Mouse (Mus musculus) liver, adult 2 months (tissue): Measurements from ENCODE around the gene Shisal1.

Source experiments
- CTCF ChIP-seq: fragments of 200-500 bp; IDR thresholded peaks from 2 replicates; pipeline ENCODE4 v1.5.1; 2011; ENCODE audit warnings: low read depth, low read length, control low read depth
- POLR2A ChIP-seq: fragments of 200-500 bp; IDR thresholded peaks from 2 replicates; pipeline ENCODE4 v1.6.1; 2011; ENCODE audit warnings: low read length, control low read depth; ENCODE audit not compliant: insufficient read depth; ENCODE audit errors: extremely low read depth

- TF ChIP-seq CTCF (no peak), POLR2A (no peak)
Observed at GRCm38 (mm10) chr15:84331066-84331612, 115.8 kb downstream of the Shisal1 start.
